ENCODE assay signal across 8 mouse cellular contexts in the genomic region with DNA sequence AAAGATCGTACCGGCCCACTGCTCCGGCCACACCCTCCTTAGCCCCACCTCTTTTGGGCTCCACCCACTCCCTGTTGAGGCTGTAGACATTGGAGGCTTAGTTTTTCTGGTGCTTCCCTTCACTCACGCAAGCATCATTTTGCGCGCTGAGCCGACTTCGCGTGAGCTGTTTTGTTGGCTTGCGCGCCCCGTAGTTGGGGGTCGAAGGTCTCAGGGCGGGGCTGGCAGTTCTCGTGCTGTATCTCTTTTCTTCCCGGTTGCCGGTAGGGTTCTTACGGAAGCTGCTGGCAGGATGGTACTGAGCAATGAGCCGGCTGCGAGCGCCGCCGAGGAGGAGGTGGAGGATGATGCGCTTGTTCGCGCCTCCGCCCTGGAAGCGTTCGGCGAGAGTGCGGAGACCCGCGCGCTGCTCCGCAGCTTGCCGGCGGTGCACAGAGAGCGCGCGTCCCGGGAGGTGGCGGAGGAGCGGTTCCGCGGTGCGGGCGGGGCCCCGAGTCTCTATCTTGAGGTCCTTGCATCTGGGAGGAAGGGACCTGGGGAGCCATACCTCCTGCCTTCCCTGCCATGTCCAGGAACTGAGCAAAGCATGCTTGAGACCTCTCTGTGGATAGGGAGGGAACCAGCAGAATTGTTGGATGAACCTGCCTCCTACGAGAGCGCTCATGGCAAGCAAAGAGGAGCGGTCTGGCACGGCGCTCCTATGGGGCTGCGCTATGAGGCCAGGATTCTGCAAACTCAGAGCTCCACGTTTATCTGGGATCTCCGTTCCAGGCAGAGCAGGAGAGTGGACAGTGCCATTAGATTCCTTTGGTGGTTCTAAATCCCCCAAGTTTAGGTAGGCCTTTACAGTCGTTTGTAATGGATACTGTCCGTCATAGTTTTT. TPM values are rescaled to one million over a fixed set of nuclear protein-coding genes. Genes with fewer than 3 reads are reported as not detected.
DNase-seq lines count a peak whose midpoint lies in the region; ATAC-seq and TF ChIP-seq lines count a peak whose summit lies in the region.

A gene (plus strand): TSS at position 197 of the 883 bp plus-strand sequence.

- peak within 1 kb of the TSS; percentile 80 for H3K9ac ChIP-seq in embryonic facial prominence, embryonic 13.5 days
- H3K9ac ChIP-seq in limb, embryonic 12.5 days (replicated peaks), result peak within 1 kb of the TSS; percentile 76
- peak within 1 kb of the TSS; percentile 70 for H3K9ac ChIP-seq in midbrain, embryonic 15.5 days

- H3K27me3 ChIP-seq in embryonic facial prominence, embryonic 13.5 days, result no peaks in the 10 kb centered on the region
- no peaks in the 10 kb centered on the region for H3K27me3 ChIP-seq in kidney, adult 2 months (replicated peaks; ENCODE audit: control insufficient read depth, insufficient read depth, low read length)
- H3K27me3 ChIP-seq in limb, embryonic 12.5 days, result no peaks in the 10 kb centered on the region
- no peaks in the 10 kb centered on the region for H3K27me3 ChIP-seq in midbrain, embryonic 15.5 days (replicated peaks)
- H3K27me3 ChIP-seq in spleen, adult 2 months (ENCODE audit: control insufficient read depth, insufficient read depth, low read length), result no peaks in the 10 kb centered on the region

- TF ChIP-seq POLR2A in kidney, adult 2 months (IDR thresholded peaks at IDR 0.05; ENCODE audit: low read depth, low read length), result no peak
- TF ChIP-seq POLR2A in spleen, adult 2 months (IDR thresholded peaks at IDR 0.05; ENCODE audit: low read depth, low read length), result no peak; the same call in 1 of the 2 replicates

- ATAC-seq in embryonic facial prominence, embryonic 13.5 days (ENCODE audit: insufficient number of reproducible peaks, insufficient read depth, low FRiP score, low TSS enrichment, low read depth), result peak; percentile 92
- peak; percentile 94 for ATAC-seq in limb, embryonic 12.5 days (ENCODE audit: insufficient number of reproducible peaks, insufficient read depth, low FRiP score, low TSS enrichment, low read depth)
- peak; percentile 95 for ATAC-seq in midbrain, embryonic 15.5 days (replicated peaks)

- peak within 1 kb of the TSS; percentile 45 for H3K27ac ChIP-seq in embryonic facial prominence, embryonic 13.5 days
- H3K27ac ChIP-seq in kidney, adult 2 months (ENCODE audit: insufficient read depth, low read depth, low read length), result no peak within 1 kb of the TSS
- H3K27ac ChIP-seq in limb, embryonic 12.5 days, result peak within 1 kb of the TSS; percentile 53
- H3K27ac ChIP-seq in midbrain, embryonic 15.5 days, result peak within 1 kb of the TSS; percentile 86
- peak within 1 kb of the TSS; percentile 52; the same call in 1 of the 2 replicates for H3K27ac ChIP-seq in spleen, adult 2 months (ENCODE audit: insufficient read depth, low read length)

- H3K4me2 ChIP-seq in embryonic facial prominence, embryonic 13.5 days, result peak within 1 kb of the TSS; percentile 75
- peak within 1 kb of the TSS; percentile 80 for H3K4me2 ChIP-seq in limb, embryonic 12.5 days
- peak within 1 kb of the TSS; percentile 59 for H3K4me2 ChIP-seq in midbrain, embryonic 15.5 days

- under 1% methylated on average over 58 of the region's 58 CpGs for WGBS in embryonic facial prominence, embryonic 13.5 days
- WGBS in kidney, adult 2 months, result 1% methylated on average over 58 of the region's 58 CpGs
- whole genome bisulfite sequencing in limb, embryonic 12.5 days, result under 1% methylated on average over 57 of the region's 58 CpGs
- WGBS in midbrain, embryonic 15.5 days, result under 1% methylated on average over 58 of the region's 58 CpGs
- WGBS in spleen, adult 2 months, result 1% methylated on average over 56 of the region's 58 CpGs

- TF ChIP-seq CTCF in kidney, adult 2 months (conservative IDR thresholded peaks at IDR 0.05; ENCODE audit: insufficient read depth, insufficient read length, low read depth, low read length), result no peak
- TF ChIP-seq CTCF in spleen, adult 2 months (IDR thresholded peaks at IDR 0.05; ENCODE audit: extremely low read depth, insufficient read depth, insufficient read length, insufficient replicate concordance), result no peak

- H3K36me3 ChIP-seq in embryonic facial prominence, embryonic 13.5 days, result peaks cover 16% of the 10 kb centered on the region; the same call in 1 of the 2 replicates
- no peaks in the 10 kb centered on the region for H3K36me3 ChIP-seq in kidney, adult 2 months (ENCODE audit: control insufficient read depth, insufficient read depth, low read length)
- peaks cover 24% of the 10 kb centered on the region for H3K36me3 ChIP-seq in limb, embryonic 12.5 days
- H3K36me3 ChIP-seq in midbrain, embryonic 15.5 days (replicated peaks), result 0 out of 2 replicates have a peak, but pooled peaks cover 12% of the 10 kb centered on the region
- H3K36me3 ChIP-seq in spleen, adult 2 months (ENCODE audit: control insufficient read depth, insufficient read depth, low read length), result peaks cover 3% of the 10 kb centered on the region

- peak; percentile 94 for DNase-seq in 3134 (ENCODE audit: extremely low read depth, insufficient read length, low spot score)
- peak; percentile 95 for DNase-seq in adrenal gland, postnatal 36 days
- peak; percentile 95 to 98 for DNase-seq in heart, adult 18-20 months
- peak; percentile 97 for DNase-seq in kidney, adult 2 months
- peak; percentile 75 to 88 for DNase-seq in spleen, adult 2 months (ENCODE audit: low read depth in 1 of 2, low spot score in 2 of 2)

- H3K4me1 ChIP-seq in embryonic facial prominence, embryonic 13.5 days, result peaks cover 18% of the 10 kb centered on the region
- peaks cover 5% of the 10 kb centered on the region; the same call in 1 of the 2 replicates for H3K4me1 ChIP-seq in kidney, adult 2 months (ENCODE audit: control insufficient read depth, insufficient read depth, low read length)
- peaks cover 16% of the 10 kb centered on the region for H3K4me1 ChIP-seq in limb, embryonic 12.5 days (replicated peaks)
- peaks cover 24% of the 10 kb centered on the region for H3K4me1 ChIP-seq in midbrain, embryonic 15.5 days
- H3K4me1 ChIP-seq in spleen, adult 2 months (ENCODE audit: control insufficient read depth, insufficient read depth, insufficient read length), result no peaks in the 10 kb centered on the region; the same call in 1 of the 2 replicates

- no peaks in the 10 kb centered on the region for H3K9me3 ChIP-seq in embryonic facial prominence, embryonic 13.5 days
- no peaks in the 10 kb centered on the region for H3K9me3 ChIP-seq in limb, embryonic 12.5 days
- no peaks in the 10 kb centered on the region for H3K9me3 ChIP-seq in midbrain, embryonic 15.5 days

- H3K4me3 ChIP-seq in embryonic facial prominence, embryonic 13.5 days, result peak within 1 kb of the TSS; percentile 84
- peak within 1 kb of the TSS; percentile 77 for H3K4me3 ChIP-seq in kidney, adult 2 months (ENCODE audit: insufficient read depth, low read depth, low read length)
- H3K4me3 ChIP-seq in limb, embryonic 12.5 days (replicated peaks), result peak within 1 kb of the TSS; percentile 90
- H3K4me3 ChIP-seq in midbrain, embryonic 15.5 days, result peak within 1 kb of the TSS; percentile 80
- peak within 1 kb of the TSS; percentile 93 for H3K4me3 ChIP-seq in spleen, adult 2 months (ENCODE audit: extremely low read depth, insufficient read depth, insufficient read length)

RNA-seq across cellular contexts. Expression of the gene that starts here (rescaled TPM):
- 10 to 100 TPM; 31.5 to 39.4 TPM for total RNA-seq in adrenal gland, postnatal 36 days (2021)
- 42.1 and 42.5 TPM in 2 replicates for polyA plus RNA-seq in embryonic facial prominence, embryonic 13.5 days (2015; fragmentation: Nextera tagmentation; extraction: Ambion mirVana)
- total RNA-seq in heart, adult 18-20 months (2021), result 10 to 100 TPM; 12.0 to 12.7 TPM
- 58.9 and 70.1 TPM in 2 replicates for polyA plus RNA-seq in kidney, adult 2 months (2012; rRNA removed)
- 48.9 and 50.7 TPM in 2 replicates for polyA plus RNA-seq in limb, embryonic 12.5 days (2016; fragmentation: Nextera tagmentation; extraction: Ambion mirVana)
- polyA plus RNA-seq in midbrain, embryonic 15.5 days (2015; fragmentation: Nextera tagmentation; extraction: Ambion mirVana), result 61.8 and 64.8 TPM in 2 replicates
- polyA plus RNA-seq in spleen, adult 2 months (2012; rRNA removed), result 38.0 and 44.7 TPM in 2 replicates
